Mouse (Mus musculus) heart, embryonic 11.5 days (tissue): Measurements from ENCODE around the gene Adgrg7. TPM values are rescaled to one million over a fixed set of nuclear protein-coding genes. Genes with fewer than 3 reads are reported as not detected.
A peak's percentile ranks its signal among the peaks of the same experiment; 100 is the strongest.

Experiments
- ATAC-seq: fragments of 200-750 bp; cut with Nextera tagmentation; replicated peaks from 2 replicates; pipeline ENCODE4 v1.8.0; 2017; ENCODE audit warnings: moderate library complexity; ENCODE audit not compliant: insufficient number of reproducible peaks, low FRiP score, low TSS enrichment
- H3K27ac ChIP-seq: fragments of 300-500 bp; sonication (generic); 2 replicates; pipeline ENCODE4 v1.5.1; 2014; ENCODE audit warnings: mild to moderate bottlenecking, low read depth, low read length
- H3K27me3 ChIP-seq: fragments of 300-500 bp; sonication (generic); 2 replicates; pipeline ENCODE4 v1.6.1; 2014; ENCODE audit warnings: mild to moderate bottlenecking, low read length, mixed read lengths; ENCODE audit not compliant: control insufficient read depth, insufficient read depth
- H3K36me3 ChIP-seq: fragments of 300-500 bp; sonication (generic); 2 replicates; pipeline ENCODE4 v1.6.1; 2014; ENCODE audit warnings: mild to moderate bottlenecking, low read length, moderate library complexity, mixed read lengths; ENCODE audit not compliant: control insufficient read depth, insufficient read depth
- H3K4me1 ChIP-seq: fragments of 300-500 bp; sonication (generic); 2 replicates; pipeline ENCODE4 v1.6.1; 2014; ENCODE audit warnings: low read length; ENCODE audit not compliant: control insufficient read depth, insufficient read depth
- H3K4me2 ChIP-seq: fragments of 300-500 bp; sonication (generic); 2 replicates; pipeline ENCODE4 v1.6.1; 2014; ENCODE audit warnings: mild to moderate bottlenecking, moderate library complexity
- H3K4me3 ChIP-seq: fragments of 300-500 bp; sonication (generic); 2 replicates; pipeline ENCODE4 v1.5.1; 2014; ENCODE audit warnings: low read depth, low read length
- H3K9ac ChIP-seq: fragments of 300-500 bp; sonication (generic); 2 replicates; pipeline ENCODE4 v1.6.1; 2014; ENCODE audit warnings: mild to moderate bottlenecking, low read depth, low read length, moderate library complexity
- H3K9me3 ChIP-seq: fragments of 300-500 bp; sonication (generic); replicated peaks from 2 replicates; pipeline ENCODE4 v1.6.1; 2016; ENCODE audit warnings: low read length; ENCODE audit not compliant: control insufficient read depth
- WGBS: fragments of 180-500 bp; shearing (Covaris S2); extraction: QIAGEN DNeasy Blood & Tissue Kit; methylation state at CpG from one replicate; pipeline ENCODE4 v1.1.7; 2014; ENCODE audit not compliant: insufficient replicate concordance; 5-methylcytosine and 5-hydroxymethylcytosine counted together
- polyA plus RNA-seq: library from polyadenylated mRNA; unstranded; fragments of >200 nt; fragmentation: Nextera tagmentation; extraction: Ambion mirVana; gene quantifications from 2 replicates; pipeline ENCODE4 v1.2.1, GENCODE M21; 2014

Gene Adgrg7
- not detected in 2 replicates for polyA plus RNA-seq

DNA sequence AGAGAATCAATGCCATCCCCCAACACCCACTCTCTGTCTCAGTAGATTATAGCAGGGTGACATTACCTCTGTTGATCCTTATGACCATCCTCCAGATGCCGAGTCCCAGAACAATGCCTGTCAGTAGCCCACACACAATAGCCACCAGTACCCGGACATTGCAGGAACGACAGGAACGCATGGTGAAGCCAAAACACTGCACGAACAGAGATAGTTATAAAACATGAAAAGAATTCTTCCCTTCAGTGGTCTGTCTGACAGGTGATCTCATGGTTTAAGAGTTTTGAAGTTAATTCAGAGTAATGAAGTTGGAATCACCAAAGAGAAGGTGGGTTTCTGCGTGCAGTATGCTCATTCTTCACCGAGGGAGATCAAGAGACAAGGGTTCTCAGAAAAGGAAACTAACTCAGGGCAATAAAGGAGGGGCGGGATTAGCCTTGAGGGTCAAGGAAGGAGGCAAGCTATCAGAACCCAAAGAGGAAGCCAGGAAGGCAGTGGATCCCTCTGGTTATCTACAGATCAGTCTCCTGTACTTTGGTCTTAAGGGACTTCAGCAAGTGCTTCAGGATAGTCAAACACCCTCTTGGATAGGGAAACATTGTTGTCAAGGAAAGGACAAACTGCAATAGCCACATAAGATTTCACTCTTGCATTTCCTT lies at the start of gene Adgrg7:
Gene Adgrg7, minus strand, starts transcription at position 375 of the 659 bp plus-strand sequence.
- Histone ChIP-seq H3K4me1 (no peaks in the 10 kb centered on the region), H3K4me3 (no peak within 1 kb of the TSS), H3K36me3 (no peaks in the 10 kb centered on the region), H3K4me2 (no peak within 1 kb of the TSS), H3K9me3 (no peaks in the 10 kb centered on the region), H3K27ac (no peak within 1 kb of the TSS), H3K9ac (no peak within 1 kb of the TSS), H3K27me3 (no peaks in the 10 kb centered on the region)
- ATAC-seq, result no peak
- WGBS, result 68% methylated on average over 8 of the region's 8 CpGs

DNA sequence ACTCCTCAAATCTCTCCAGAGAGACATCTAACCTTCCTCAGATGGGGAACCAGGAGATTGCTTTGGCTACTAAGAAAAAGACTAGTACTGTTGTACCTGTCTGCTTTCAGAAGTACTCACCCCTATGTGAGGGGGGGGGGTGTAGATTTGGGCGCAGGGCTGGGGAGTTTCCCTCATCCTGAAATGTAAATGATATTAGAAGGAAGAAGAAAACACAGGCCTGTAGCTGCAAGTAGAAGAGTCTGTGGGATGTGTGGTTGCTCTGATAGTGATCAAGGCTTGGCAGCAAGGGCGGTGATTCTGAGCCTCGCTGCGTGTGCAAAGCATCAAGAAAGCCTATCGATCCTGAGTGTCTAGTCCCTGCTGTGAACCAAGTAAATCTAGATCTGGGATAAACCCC lies 47.3 kb upstream of the Adgrg7 start:
- Histone ChIP-seq H3K36me3 (no peaks in the 10 kb centered on the region), H3K4me3 (no peak overlapping the region), H3K27ac (no peak overlapping the region), H3K9me3 (no peaks in the 10 kb centered on the region), H3K9ac (no peak overlapping the region), H3K4me1 (no peaks in the 10 kb centered on the region), H3K4me2 (no peak overlapping the region), H3K27me3 (no peaks in the 10 kb centered on the region)
- WGBS, result 84% methylated on average over 5 of the region's 5 CpGs
- ATAC-seq, result no peak

DNA sequence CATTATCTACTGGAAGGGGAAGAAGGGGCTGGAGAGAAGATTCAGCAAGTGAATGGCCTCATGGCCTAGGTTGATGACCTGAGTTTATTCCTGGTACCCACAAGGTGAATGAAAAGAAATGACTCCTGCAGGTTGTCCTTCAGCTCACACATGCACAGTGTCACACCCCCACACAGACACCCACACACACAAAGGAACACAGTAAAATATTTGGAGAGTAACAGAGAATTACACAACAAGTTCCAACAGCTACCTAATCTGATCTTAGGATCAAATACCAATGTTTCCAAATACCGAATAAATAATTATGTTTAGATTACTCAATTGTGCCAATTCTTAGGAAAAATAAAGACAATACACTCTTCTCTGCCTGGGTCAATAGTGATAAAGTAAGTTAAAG lies 37.7 kb upstream of the Adgrg7 start:
- WGBS, result 86% methylated on average over 1 of the region's 1 CpGs
- ATAC-seq, result no peak
- H3K4me3 ChIP-seq, result no peak overlapping the region
- no peaks in the 10 kb centered on the region for H3K36me3 ChIP-seq
- no peaks in the 10 kb centered on the region for H3K4me1 ChIP-seq
- H3K27me3 ChIP-seq, result no peaks in the 10 kb centered on the region
- no peak overlapping the region for H3K4me2 ChIP-seq
- H3K27ac ChIP-seq, result no peak overlapping the region
- no peaks in the 10 kb centered on the region for H3K9me3 ChIP-seq
- H3K9ac ChIP-seq, result no peak overlapping the region

DNA sequence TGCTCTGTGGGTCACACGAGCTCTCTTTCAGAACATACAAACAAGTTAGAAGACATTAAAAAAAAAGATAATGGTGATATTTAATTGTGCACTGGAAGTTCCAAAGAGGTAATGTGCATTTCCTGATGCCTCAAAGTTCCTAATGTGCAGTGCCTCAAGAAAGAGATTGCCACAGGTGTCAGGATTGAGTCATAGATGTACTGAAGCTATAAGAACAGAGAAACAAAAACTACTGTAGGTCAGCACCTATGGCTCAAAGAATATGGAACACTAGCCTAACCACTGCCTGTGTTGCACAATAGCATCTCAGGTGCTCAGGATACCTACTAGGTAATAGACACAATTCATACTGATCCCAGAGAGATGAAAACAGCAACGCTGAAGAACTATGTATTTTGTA lies 36.3 kb upstream of the Adgrg7 start:
- Histone ChIP-seq H3K36me3 (no peaks in the 10 kb centered on the region), H3K27ac (no peak overlapping the region)
- WGBS, result 90% methylated on average over 2 of the region's 2 CpGs

DNA sequence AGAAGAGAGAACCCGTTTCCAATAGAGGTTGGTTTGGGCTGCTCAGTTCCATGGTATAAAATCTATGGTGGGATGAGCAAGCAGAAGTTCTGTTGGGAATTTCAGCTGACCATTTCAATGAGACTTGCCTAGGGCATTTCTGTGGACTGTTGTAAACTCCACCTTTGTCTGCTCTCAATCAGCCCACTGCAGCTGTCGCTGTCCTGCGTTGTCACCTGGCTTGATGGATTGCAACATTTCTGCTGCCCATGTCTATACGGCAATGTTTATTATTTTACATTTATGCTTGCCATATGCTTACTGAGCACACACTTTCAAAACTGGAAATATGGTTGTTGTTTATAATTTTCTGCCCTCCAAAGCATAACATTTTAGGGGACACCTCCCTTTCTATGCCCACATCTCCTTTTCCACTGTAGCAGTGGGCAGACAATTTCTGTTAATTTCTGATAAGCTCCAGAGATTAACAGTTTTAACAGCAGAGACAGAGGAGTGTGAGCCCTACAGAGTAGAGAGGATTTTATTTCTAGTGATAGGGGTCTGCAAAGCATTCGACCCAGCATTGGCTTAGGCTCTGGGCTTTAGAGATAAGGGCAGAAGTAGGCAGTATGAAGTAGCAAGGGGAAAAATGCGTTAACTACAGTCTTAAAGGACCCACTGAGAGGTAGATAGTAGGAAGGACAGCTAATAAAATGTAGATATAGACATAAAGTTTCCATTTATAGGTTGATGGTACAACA lies 5.9 kb upstream of the Adgrg7 start:
- Histone ChIP-seq H3K4me3 (no peak overlapping the region), H3K4me1 (no peaks in the 10 kb centered on the region), H3K36me3 (no peaks in the 10 kb centered on the region), H3K4me2 (no peak overlapping the region), H3K27me3 (no peaks in the 10 kb centered on the region), H3K9me3 (no peaks in the 10 kb centered on the region), H3K9ac (no peak overlapping the region), H3K27ac (no peak overlapping the region)
- 47% methylated on average over 6 of the region's 6 CpGs for WGBS
- 0 out of 2 replicates have a peak, but pooled peaks have one; percentile 42 for ATAC-seq

More for the DNA sequence above, 36.3 kb upstream of the Adgrg7 start:
- H3K4me1 ChIP-seq, result no peaks in the 10 kb centered on the region
- no peak overlapping the region for H3K9ac ChIP-seq
- no peak for ATAC-seq
- no peak overlapping the region for H3K4me3 ChIP-seq
- H3K9me3 ChIP-seq, result no peaks in the 10 kb centered on the region
- no peaks in the 10 kb centered on the region for H3K27me3 ChIP-seq
- no peak overlapping the region for H3K4me2 ChIP-seq

DNA sequence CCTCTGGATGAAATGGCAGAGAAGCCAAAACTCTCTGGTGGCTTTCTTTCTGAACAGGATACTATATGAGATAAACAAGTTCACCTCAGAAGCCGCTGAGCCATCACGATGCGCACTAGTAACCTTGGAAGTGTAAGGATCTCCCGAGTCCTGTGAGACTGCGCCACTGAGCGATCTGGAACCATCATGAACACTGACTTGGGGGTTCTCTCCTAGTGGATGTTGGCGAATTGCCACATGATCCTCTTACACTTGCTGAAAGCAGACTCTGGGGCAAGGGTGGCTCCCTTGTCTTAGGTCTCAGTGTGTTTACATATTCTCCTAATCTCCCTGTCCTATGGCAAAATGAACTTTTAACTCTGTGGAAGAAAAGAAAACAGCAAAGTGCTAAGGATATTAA lies 5.3 kb upstream of the Adgrg7 start:
- no peaks in the 10 kb centered on the region for H3K4me1 ChIP-seq
- H3K36me3 ChIP-seq, result no peaks in the 10 kb centered on the region
- WGBS, result 82% methylated on average over 7 of the region's 7 CpGs
- no peak overlapping the region for H3K4me2 ChIP-seq
- H3K27me3 ChIP-seq, result no peaks in the 10 kb centered on the region
- H3K4me3 ChIP-seq, result no peak overlapping the region
- H3K27ac ChIP-seq, result no peak overlapping the region
- no peak for ATAC-seq
- H3K9me3 ChIP-seq, result no peaks in the 10 kb centered on the region
- H3K9ac ChIP-seq, result no peak overlapping the region

DNA sequence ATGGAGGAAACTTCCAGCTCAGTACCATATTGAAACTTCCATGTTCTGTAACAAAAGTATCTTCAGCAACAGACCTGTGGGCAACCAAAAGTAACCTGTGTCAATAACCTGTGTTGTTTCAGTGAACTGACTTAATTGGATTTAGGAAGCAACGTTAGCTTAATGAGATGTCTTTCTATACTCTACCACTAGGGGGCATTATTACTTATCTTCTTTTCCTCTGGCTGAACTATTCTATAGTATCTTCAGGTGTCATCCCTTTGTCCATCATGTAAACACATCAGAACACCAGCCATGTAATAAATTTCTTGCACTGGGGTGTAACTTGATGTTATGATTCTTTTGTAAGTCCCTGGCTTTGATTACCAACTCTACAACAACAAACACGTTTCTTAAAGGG lies 4.8 kb upstream of the Adgrg7 start:
- no peaks in the 10 kb centered on the region for H3K4me1 ChIP-seq

DNA sequence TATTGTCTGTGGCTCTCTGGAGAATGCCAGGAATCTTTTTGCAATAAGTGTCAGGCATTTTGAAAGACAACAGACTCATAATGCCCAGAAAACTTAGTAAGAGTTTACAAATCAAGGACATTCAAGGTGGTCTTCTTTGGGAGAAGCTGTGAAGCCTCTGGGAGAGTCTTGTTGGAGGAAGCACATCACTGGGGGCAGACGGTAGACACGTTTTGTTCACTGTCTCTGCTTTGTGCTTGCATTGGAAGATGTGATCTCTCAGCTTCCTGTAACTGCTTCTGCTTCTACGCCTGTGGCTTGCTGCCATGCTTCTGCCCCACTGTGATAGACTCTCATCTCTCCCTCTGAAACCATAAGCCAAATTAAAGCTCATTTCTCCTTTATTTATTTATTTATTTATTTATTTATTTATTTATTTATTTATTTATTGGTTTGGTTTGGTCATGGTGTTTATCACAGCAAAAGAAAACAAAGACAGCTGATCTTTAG lies 3.9 kb upstream of the Adgrg7 start:
- Histone ChIP-seq H3K9ac (no peak overlapping the region), H3K36me3 (no peaks in the 10 kb centered on the region), H3K27ac (no peak overlapping the region), H3K9me3 (no peaks in the 10 kb centered on the region), H3K4me1 (no peaks in the 10 kb centered on the region), H3K4me2 (no peak overlapping the region), H3K27me3 (no peaks in the 10 kb centered on the region), H3K4me3 (no peak overlapping the region)
- no peak for ATAC-seq
- 76% methylated on average over 3 of the region's 3 CpGs for WGBS

More for the DNA sequence above, 4.8 kb upstream of the Adgrg7 start:
- H3K4me3 ChIP-seq, result no peak overlapping the region
- H3K9ac ChIP-seq, result no peak overlapping the region
- 43% methylated on average over 2 of the region's 2 CpGs for WGBS
- ATAC-seq, result no peak
- no peak overlapping the region for H3K4me2 ChIP-seq
- H3K9me3 ChIP-seq, result no peaks in the 10 kb centered on the region
- H3K27ac ChIP-seq, result no peak overlapping the region
- no peaks in the 10 kb centered on the region for H3K27me3 ChIP-seq
- H3K36me3 ChIP-seq, result no peaks in the 10 kb centered on the region
